Mouse (Mus musculus) adrenal gland, adult 18-20 months (tissue): Measurements from ENCODE around the gene Poll. TPM values are rescaled to one million over a fixed set of nuclear protein-coding genes. Genes with fewer than 3 reads are reported as not detected.
A peak's percentile ranks its signal among the peaks of the same experiment; 100 is the strongest.
"Not testable (repeated sequence)": the region's sequence is repeated elsewhere in the genome, so short reads cannot be mapped to it uniquely, and the experiment has no call there.

Experiments
- DNase-seq, 2 experiments: peaks; one replicate each; pipeline ENCODE4 v3.0.0; 2021 to 2022; ENCODE audit warnings: low spot score in 2 of 2
- total RNA-seq, 2 experiments: library from RNA; stranded (reverse); gene quantifications; 1 replicate in 1 of 2; 2 replicates in 1 of 2; pipeline ENCODE4 v1.2.3; 2021

The Poll gene
- total RNA-seq, 2 experiments from 2014 or later, result 9.4 to 11.0 TPM

GRCm38 (mm10) chr19:45578976-45579375 lies 18.6 kb upstream of the Poll start:
- DNase-seq, result no peak

DNA sequence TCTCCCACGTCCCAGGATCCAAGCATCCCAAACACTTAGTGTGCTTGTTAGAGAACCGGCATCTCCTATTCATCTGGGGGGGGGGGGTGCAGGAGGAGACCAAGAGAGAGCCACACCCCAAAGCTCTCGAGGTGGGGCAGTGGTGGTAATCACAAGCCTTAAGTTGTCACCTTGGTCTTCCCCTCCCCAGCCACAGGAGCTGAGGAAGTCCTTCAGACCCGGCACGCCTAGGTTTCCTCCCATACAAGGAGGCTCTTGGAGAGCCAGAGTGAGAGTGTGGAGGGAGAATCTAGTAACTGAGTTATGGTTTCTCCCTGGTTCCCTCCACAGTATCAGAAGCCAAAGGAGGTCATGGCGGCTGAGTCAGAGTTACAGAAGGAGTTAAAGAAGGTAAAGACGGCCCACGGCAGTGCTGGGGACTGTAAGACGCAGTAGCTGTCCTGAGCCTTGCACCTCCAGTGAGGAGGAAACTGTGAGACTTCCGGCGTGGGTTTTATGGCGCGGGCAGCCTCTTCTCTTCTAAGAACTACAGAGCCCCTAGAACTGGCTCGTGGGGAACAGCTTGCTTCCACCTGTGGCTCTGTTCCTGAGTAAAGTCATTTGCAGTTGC lies 16.9 kb upstream of the Poll start:
- DNase-seq, result no peak

- DNase-seq, result no peak
Measured at GRCm38 (mm10) chr19:45575632-45576001, 15.3 kb upstream of the Poll start.

GRCm38 (mm10) chr19:45574941-45575631 lies 14.8 kb upstream of the Poll start:
- DNase-seq, result no peak

DNA sequence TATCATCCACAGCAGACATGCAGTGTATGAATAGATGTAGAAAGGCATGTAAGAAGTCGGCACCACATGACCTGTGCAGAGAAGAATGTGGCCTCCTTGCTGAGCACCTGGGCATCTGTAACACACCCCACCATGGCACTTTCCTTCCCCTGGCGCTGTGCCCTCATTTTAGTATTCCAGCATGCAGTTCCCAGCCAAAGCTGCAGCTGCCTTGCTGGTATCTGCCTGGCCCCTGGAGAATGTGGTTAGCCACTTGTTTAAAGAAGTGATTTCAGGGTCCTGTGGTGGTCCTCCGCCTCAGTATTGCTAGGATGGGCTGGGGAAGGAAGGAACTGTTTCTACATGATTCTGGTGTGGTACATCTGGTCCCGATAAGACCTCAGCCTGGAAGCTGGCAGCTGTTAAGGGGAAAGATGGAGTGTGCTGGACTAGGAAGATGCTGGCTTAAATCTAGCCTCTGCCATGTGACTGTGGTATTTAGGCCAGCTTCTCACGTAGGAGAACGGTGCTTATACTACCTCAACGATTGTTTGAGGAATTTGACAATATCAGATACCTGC lies 14.1 kb upstream of the Poll start:
- DNase-seq, result no peak

DNA sequence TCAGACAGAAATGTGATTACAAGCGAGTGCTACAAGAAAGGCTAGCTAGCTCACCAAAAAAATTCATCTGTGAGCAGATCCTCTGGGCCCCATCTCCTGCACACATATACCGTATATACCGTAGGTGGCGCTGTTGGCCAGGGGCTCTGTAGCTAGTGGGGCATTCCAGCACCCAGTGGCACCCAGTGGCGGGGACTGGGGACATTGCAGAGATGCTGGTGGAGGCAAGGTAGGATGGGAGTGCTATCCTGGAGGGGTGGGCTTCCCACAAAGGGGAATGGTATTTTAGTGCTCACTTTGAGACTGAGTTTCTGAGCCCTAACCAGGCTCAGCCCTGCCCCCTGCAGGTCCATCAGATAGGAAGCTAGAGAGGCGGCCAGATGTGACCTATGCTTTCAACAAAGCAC lies 13.5 kb upstream of the Poll start:
- peak; percentile 70 to 75 for DNase-seq

DNA sequence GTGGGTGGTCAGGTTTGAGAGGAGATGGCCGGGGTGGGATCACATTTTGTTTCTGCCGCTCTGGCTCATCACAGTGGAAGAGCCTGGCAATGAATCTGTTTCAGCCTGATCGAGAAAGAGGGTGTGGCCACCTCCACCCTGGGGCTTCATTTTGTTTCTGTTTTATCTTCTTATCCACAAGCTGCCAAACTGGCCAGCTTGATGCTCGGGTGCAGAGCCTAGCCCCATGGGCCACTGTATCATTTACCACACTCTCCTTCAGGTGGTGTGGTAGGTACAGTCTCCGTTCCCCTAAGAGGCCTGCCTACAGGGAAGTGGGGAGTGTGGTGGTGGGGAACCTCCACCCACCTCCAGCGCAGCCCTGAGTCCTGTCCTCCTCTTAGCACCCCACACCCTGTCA lies 12.7 kb upstream of the Poll start:
- DNase-seq, result no peak

GRCm38 (mm10) chr19:45567367-45567766 lies 7.0 kb upstream of the Poll start:
- DNase-seq, result no peak

DNA sequence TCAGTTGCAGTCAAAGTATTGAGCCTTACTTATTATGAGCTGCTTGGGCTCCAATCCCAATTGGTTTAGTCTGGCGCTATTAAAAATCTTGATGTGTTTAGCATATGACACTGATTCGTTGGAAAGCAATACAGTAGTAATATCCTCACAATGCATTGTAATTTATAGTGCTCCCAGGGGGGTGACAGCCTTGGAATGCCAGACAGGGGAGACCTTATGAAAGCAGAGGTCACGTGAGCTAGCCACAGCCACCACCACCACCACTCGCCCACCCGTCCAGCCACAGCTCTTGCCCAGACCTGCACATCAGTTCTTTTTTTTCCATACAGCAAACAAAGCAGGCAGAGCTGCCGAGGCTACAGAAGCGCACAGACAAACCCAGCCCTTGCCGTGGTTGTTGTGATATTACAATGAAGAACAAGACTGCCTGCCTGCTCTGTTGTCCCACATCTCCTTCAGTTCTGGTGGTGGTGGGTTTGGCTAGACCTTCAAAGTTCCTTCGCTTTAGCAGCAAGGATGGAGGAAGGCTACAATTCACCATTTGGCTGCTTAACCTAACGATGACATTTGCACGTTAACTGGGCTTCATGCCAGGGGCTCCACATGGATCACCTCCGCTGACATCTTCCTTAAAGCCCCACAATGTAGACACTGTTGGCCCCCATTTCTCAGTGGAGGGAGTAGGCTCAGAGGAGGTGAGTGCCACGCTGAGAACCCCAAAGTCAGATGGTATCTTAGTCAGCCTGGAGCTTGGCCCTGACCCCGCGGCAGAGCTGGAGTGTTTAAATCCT lies 5.8 kb upstream of the Poll start:
- no peak for DNase-seq

- no peak for DNase-seq
Measured at GRCm38 (mm10) chr19:45554136-45554535, 6.2 kb downstream of the Poll start.

- DNase-seq, result no peak
Measured at GRCm38 (mm10) chr19:45552187-45552586, 8.1 kb downstream of the Poll start.

GRCm38 (mm10) chr19:45549948-45550347 lies 10.4 kb downstream of the Poll start:
- DNase-seq, result peak in 1 of 2 experiments; percentile 15

DNA sequence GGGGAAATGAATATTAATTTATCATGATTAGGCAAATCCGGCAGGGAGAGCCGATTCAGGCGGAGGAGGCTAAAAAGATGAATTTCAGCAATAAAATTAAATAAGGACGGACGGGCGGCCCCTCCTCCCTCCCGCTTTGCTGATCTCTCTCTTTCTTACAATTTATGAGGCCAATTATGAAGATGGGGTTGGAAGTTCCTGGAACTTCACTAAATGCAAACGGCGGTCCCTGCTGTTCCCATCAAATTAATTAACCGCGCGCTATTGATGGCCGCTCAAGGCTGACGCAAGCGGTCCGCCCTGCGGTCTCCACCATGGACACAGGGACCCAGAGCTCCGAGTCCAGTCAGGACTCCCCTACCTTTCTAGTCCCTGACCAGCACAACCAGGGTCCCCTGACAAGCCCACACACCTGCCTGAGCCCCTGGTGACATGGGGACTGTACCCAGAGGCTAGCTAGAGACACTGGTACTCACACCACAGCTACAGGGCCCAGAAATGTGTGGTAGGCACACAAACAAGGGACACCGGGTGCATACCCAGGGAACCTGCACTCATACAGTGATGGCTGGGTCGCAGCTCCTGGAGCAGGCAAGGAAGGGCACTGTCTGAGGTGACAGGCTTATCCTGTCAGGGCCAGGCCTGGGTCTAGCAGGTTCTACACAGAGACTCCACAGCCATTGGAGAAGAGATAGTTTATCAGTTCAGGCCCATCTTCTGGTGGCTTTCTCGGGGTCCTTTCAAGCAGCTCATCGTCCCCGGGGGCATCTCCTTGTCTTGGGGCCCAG lies 11.0 kb downstream of the Poll start:
- DNase-seq, result peak in 1 of 2 experiments; percentile 19

GRCm38 (mm10) chr19:45548196-45548595 lies 12.1 kb downstream of the Poll start:
- not testable (repeated sequence) for DNase-seq

- DNase-seq, result peak; percentile 86
Measured at GRCm38 (mm10) chr19:45544925-45545321, 15.4 kb downstream of the Poll start.

DNA sequence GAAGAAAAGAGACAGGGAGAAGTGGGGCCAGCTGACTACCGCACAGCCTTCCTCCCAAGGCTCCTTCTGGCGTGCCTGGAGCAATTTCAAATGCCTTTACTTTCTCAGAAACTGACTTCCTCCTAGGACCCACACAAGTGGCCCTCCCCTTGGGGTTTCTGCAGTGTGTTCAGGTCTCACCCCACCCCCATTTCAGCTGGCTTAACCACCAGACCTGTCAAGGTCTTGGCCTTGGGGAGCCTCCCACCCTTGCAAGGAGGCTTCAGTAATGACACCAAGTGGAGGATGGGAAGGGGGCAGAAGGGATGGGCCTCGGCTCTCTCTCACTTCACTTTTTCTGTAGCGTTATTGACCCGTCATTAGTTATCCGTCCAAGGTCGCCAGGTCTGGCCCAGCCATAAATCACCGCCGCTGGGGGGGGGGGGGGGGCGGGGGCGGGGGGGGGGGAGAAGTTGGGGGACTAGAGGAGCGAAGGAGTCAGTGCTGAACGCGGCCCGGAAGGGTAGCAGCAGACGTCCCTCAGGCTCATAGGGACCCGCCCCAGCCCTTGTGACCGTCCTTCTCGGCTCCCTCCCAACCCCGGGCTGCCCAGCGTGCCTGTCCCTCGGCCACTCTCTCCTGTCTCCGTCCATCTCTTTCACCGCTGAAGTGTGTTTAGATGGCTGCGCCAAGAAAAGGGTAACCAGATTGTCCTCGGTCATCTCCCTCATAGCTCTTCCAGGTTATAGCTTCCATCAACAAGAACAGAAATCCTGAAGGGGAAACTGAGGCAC lies 16.0 kb downstream of the Poll start:
- peak in 1 of 2 experiments; percentile 42 for DNase-seq

GRCm38 (mm10) chr19:45542061-45542460 lies 18.3 kb downstream of the Poll start:
- no peak for DNase-seq

- peak; percentile 50 for DNase-seq
Measured at GRCm38 (mm10) chr19:45541409-45542041, 18.8 kb downstream of the Poll start.

DNA sequence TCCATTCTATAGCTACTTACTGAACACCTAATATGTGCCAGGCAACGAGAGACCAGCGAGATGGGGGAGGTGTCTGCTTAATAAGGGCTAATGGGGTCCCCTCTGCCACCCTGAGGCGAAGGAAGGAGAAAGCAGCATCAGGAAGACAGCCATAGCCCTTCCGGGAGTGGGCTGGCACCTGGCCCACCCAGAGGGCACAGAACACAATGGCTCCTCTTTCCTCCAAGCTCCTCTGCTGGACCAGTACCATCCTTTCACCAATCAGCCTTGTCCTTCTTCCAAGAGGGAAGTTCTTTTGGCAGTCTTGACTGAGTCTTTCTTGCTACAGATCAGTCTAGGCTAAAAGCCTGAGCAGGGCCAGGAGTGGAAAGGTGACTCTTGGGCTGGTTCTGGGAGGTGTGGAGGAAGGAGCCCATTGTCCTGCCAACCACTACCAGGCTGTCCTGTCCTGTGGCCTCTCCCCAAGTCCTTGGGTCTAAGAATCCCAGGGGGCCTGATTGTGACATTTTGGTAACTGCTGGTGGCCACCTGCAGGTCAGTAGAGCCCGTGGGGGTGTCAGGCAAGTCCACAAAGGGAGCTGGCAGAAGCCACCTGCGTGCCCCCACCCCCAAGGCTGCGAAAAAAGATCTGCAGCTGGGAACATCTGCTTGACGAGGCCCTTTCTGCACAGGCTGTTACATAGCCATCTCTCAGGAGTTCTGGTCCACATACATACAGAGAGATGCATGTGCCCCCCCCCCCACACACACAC lies 19.5 kb downstream of the Poll start:
- DNase-seq, result no peak
